Mouse (Mus musculus): Measurements from ENCODE around the gene Mrfap1. TPM values are rescaled to one million over a fixed set of nuclear protein-coding genes. Genes with fewer than 3 reads are reported as not detected.
"Not testable (repeated sequence)": the region's sequence is repeated elsewhere in the genome, so short reads cannot be mapped to it uniquely, and the experiment has no call there.

Gene Mrfap1
- polyA plus RNA-seq, 1 experiment from 2014 or later, result 310 TPM

GRCm38 (mm10) chr5:36809123-36809522 lies 12.6 kb upstream of the Mrfap1 start:
- Histone ChIP-seq H3K27ac (ENCODE audit: low read depth, low read length) (no peak overlapping the region), H3K36me3 (ENCODE audit: control insufficient read depth, insufficient read depth, low read length) (no peaks in the 10 kb centered on the region), H3K9me3 (ENCODE audit: control insufficient read depth, low read length) (no peaks in the 10 kb centered on the region), H3K27me3 (ENCODE audit: control insufficient read depth, insufficient read depth, low read length) (no peaks in the 10 kb centered on the region), H3K9ac (replicated peaks; ENCODE audit: low read depth, low read length) (no peak overlapping the region), H3K4me1 (ENCODE audit: control insufficient read depth, insufficient read depth, low read length) (no peaks in the 10 kb centered on the region), H3K4me3 (ENCODE audit: low read depth, low read length) (no peak overlapping the region), H3K4me2 (ENCODE audit: low read depth, low read length) (no peak overlapping the region)
- no peak for ATAC-seq (ENCODE audit: low read depth)
- WGBS, result 99% methylated on average over 7 of the region's 7 CpGs

- no peak overlapping the region for H3K9ac ChIP-seq (replicated peaks; ENCODE audit: low read depth, low read length)
- H3K27ac ChIP-seq (ENCODE audit: low read depth, low read length), result no peak overlapping the region
- H3K4me3 ChIP-seq (ENCODE audit: low read depth, low read length), result no peak overlapping the region
- H3K4me2 ChIP-seq (ENCODE audit: low read depth, low read length), result no peak overlapping the region
- no peak for ATAC-seq (ENCODE audit: low read depth)
- H3K27me3 ChIP-seq (ENCODE audit: control insufficient read depth, insufficient read depth, low read length), result no peaks in the 10 kb centered on the region
- no peaks in the 10 kb centered on the region for H3K9me3 ChIP-seq (ENCODE audit: control insufficient read depth, low read length)
- 29% methylated on average over 5 of the region's 5 CpGs for WGBS
- H3K36me3 ChIP-seq (ENCODE audit: control insufficient read depth, insufficient read depth, low read length), result no peaks in the 10 kb centered on the region
- no peaks in the 10 kb centered on the region for H3K4me1 ChIP-seq (ENCODE audit: control insufficient read depth, insufficient read depth, low read length)
These were observed 10.5 kb upstream of the Mrfap1 start for GRCm38 (mm10) chr5:36807106-36807505.

GRCm38 (mm10) chr5:36797291-36797690 lies 719 bp upstream of the Mrfap1 start:
- 0 out of 2 replicates have a peak, but pooled peaks cover 3% of the 10 kb centered on the region for H3K4me1 ChIP-seq (ENCODE audit: control insufficient read depth, insufficient read depth, low read length)
- ATAC-seq (ENCODE audit: low read depth), result no peak
- WGBS, result 60% methylated on average over 8 of the region's 8 CpGs
- H3K9ac ChIP-seq (replicated peaks; ENCODE audit: low read depth, low read length), result no peak overlapping the region
- no peak overlapping the region for H3K27ac ChIP-seq (ENCODE audit: low read depth, low read length)
- no peaks in the 10 kb centered on the region for H3K27me3 ChIP-seq (ENCODE audit: control insufficient read depth, insufficient read depth, low read length)
- no peaks in the 10 kb centered on the region for H3K36me3 ChIP-seq (ENCODE audit: control insufficient read depth, insufficient read depth, low read length)
- H3K4me2 ChIP-seq (ENCODE audit: low read depth, low read length), result peak overlapping the region; percentile 64
- peak overlapping the region; percentile 67; the same call in 1 of the 2 replicates for H3K4me3 ChIP-seq (ENCODE audit: low read depth, low read length)
- H3K9me3 ChIP-seq (ENCODE audit: control insufficient read depth, low read length), result no peaks in the 10 kb centered on the region

GRCm38 (mm10) chr5:36795647-36796295 lies 801 bp downstream of the Mrfap1 start:
- not testable (repeated sequence) for H3K9me3 ChIP-seq (ENCODE audit: control insufficient read depth, low read length); H3K27me3 ChIP-seq (ENCODE audit: control insufficient read depth, insufficient read depth, low read length); H3K4me1 ChIP-seq (ENCODE audit: control insufficient read depth, insufficient read depth, low read length); H3K36me3 ChIP-seq (ENCODE audit: control insufficient read depth, insufficient read depth, low read length)
- Histone ChIP-seq H3K4me2 (ENCODE audit: low read depth, low read length) (peak overlapping the region; percentile 64), H3K9ac (replicated peaks; ENCODE audit: low read depth, low read length) (peak overlapping the region; percentile 82), H3K27ac (ENCODE audit: low read depth, low read length) (peak overlapping the region; percentile 95), H3K4me3 (ENCODE audit: low read depth, low read length) (peak overlapping the region; percentile 67)
- peak; percentile 67 for ATAC-seq (ENCODE audit: low read depth)
- WGBS, result 4% methylated on average over 35 of the region's 37 CpGs

GRCm38 (mm10) chr5:36791861-36792260 lies 4.7 kb downstream of the Mrfap1 start:
- H3K27me3 ChIP-seq (ENCODE audit: control insufficient read depth, insufficient read depth, low read length), result no peaks in the 10 kb centered on the region
- H3K4me1 ChIP-seq (ENCODE audit: control insufficient read depth, insufficient read depth, low read length), result 0 out of 2 replicates have a peak, but pooled peaks cover 3% of the 10 kb centered on the region
- H3K27ac ChIP-seq (ENCODE audit: low read depth, low read length), result no peak overlapping the region
- H3K36me3 ChIP-seq (ENCODE audit: control insufficient read depth, insufficient read depth, low read length), result no peaks in the 10 kb centered on the region
- no peak overlapping the region for H3K4me3 ChIP-seq (ENCODE audit: low read depth, low read length)
- ATAC-seq (ENCODE audit: low read depth), result no peak
- no peak overlapping the region for H3K9ac ChIP-seq (replicated peaks; ENCODE audit: low read depth, low read length)
- no peaks in the 10 kb centered on the region for H3K9me3 ChIP-seq (ENCODE audit: control insufficient read depth, low read length)
- no peak overlapping the region for H3K4me2 ChIP-seq (ENCODE audit: low read depth, low read length)
- WGBS, result 81% methylated on average over 9 of the region's 9 CpGs

- H3K36me3 ChIP-seq (ENCODE audit: control insufficient read depth, insufficient read depth, low read length), result no peaks in the 10 kb centered on the region
- H3K4me3 ChIP-seq (ENCODE audit: low read depth, low read length), result no peak overlapping the region
- H3K4me1 ChIP-seq (ENCODE audit: control insufficient read depth, insufficient read depth, low read length), result no peaks in the 10 kb centered on the region
- no peak overlapping the region for H3K4me2 ChIP-seq (ENCODE audit: low read depth, low read length)
- no peak overlapping the region for H3K9ac ChIP-seq (replicated peaks; ENCODE audit: low read depth, low read length)
- H3K27ac ChIP-seq (ENCODE audit: low read depth, low read length), result no peak overlapping the region
- no peak for ATAC-seq (ENCODE audit: low read depth)
- no peaks in the 10 kb centered on the region for H3K9me3 ChIP-seq (ENCODE audit: control insufficient read depth, low read length)
- WGBS, result 92% methylated on average over 5 of the region's 5 CpGs
- H3K27me3 ChIP-seq (ENCODE audit: control insufficient read depth, insufficient read depth, low read length), result no peaks in the 10 kb centered on the region
These were observed 10.5 kb downstream of the Mrfap1 start for GRCm38 (mm10) chr5:36786052-36786451.

GRCm38 (mm10) chr5:36779512-36779911 lies 17.1 kb downstream of the Mrfap1 start:
- Histone ChIP-seq H3K27ac (ENCODE audit: low read depth, low read length) (no peak overlapping the region), H3K4me1 (ENCODE audit: control insufficient read depth, insufficient read depth, low read length) (no peaks in the 10 kb centered on the region), H3K9ac (replicated peaks; ENCODE audit: low read depth, low read length) (no peak overlapping the region), H3K4me2 (ENCODE audit: low read depth, low read length) (no peak overlapping the region), H3K27me3 (ENCODE audit: control insufficient read depth, insufficient read depth, low read length) (no peaks in the 10 kb centered on the region), H3K9me3 (ENCODE audit: control insufficient read depth, low read length) (no peaks in the 10 kb centered on the region), H3K4me3 (ENCODE audit: low read depth, low read length) (no peak overlapping the region), H3K36me3 (ENCODE audit: control insufficient read depth, insufficient read depth, low read length) (no peaks in the 10 kb centered on the region)
- 80% methylated on average over 2 of the region's 2 CpGs for WGBS
- ATAC-seq (ENCODE audit: low read depth), result no peak

GRCm38 (mm10) chr5:36778901-36779300 lies 17.7 kb downstream of the Mrfap1 start:
- WGBS, result 97% methylated on average over 1 of the region's 2 CpGs
- Histone ChIP-seq H3K36me3 (ENCODE audit: control insufficient read depth, insufficient read depth, low read length) (no peaks in the 10 kb centered on the region), H3K4me2 (ENCODE audit: low read depth, low read length) (no peak overlapping the region), H3K27ac (ENCODE audit: low read depth, low read length) (no peak overlapping the region), H3K9ac (replicated peaks; ENCODE audit: low read depth, low read length) (no peak overlapping the region), H3K9me3 (ENCODE audit: control insufficient read depth, low read length) (no peaks in the 10 kb centered on the region), H3K4me1 (ENCODE audit: control insufficient read depth, insufficient read depth, low read length) (no peaks in the 10 kb centered on the region), H3K4me3 (ENCODE audit: low read depth, low read length) (no peak overlapping the region), H3K27me3 (ENCODE audit: control insufficient read depth, insufficient read depth, low read length) (no peaks in the 10 kb centered on the region)
- no peak for ATAC-seq (ENCODE audit: low read depth)

- Histone ChIP-seq H3K4me1 (ENCODE audit: control insufficient read depth, insufficient read depth, low read length) (no peaks in the 10 kb centered on the region), H3K4me2 (ENCODE audit: low read depth, low read length) (no peak overlapping the region), H3K27me3 (ENCODE audit: control insufficient read depth, insufficient read depth, low read length) (no peaks in the 10 kb centered on the region), H3K36me3 (ENCODE audit: control insufficient read depth, insufficient read depth, low read length) (no peaks in the 10 kb centered on the region), H3K27ac (ENCODE audit: low read depth, low read length) (no peak overlapping the region), H3K4me3 (ENCODE audit: low read depth, low read length) (no peak overlapping the region), H3K9me3 (ENCODE audit: control insufficient read depth, low read length) (no peaks in the 10 kb centered on the region), H3K9ac (replicated peaks; ENCODE audit: low read depth, low read length) (no peak overlapping the region)
- 3% methylated on average over 2 of the region's 2 CpGs for WGBS
- no peak for ATAC-seq (ENCODE audit: low read depth)
These were observed 19.4 kb downstream of the Mrfap1 start for GRCm38 (mm10) chr5:36777186-36777585.

Data from neural tube, embryonic 14.5 days (tissue).